Mouse (Mus musculus) kidney, adult 8-10 months (tissue): ENCODE measurements around the gene Tcf12.
A peak's percentile ranks its signal among the peaks of the same experiment; 100 is the strongest.

Source experiments
- DNase-seq, 2 experiments: peaks; one replicate each; pipeline ENCODE4 v3.0.0; 2022

Tcf12 gene

GRCm38 (mm10) chr9:71895931-71896724 lies 215.5 kb downstream of the Tcf12 start:
- peak in 1 of 2 experiments; percentile 6 for DNase-seq

DNA sequence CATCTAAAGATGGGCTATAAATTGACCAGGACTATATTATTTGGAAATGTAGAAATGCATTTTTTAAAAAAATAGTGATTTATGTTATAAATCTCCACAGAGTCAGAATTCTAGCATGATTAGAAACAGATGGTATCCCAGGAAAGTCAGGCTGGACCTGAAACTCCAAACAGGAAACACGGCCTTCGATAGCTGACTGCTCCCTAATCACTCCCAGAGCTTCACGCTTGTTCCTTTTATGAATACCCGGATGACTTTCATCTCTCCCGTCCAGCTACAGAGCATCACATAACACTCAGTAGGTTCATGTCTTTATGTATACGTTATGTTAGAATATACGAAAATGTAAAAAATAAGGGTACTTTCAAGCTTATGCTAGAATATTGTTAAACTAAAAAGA lies 216.4 kb downstream of the Tcf12 start:
- no peak for DNase-seq

GRCm38 (mm10) chr9:71894943-71895286 lies 216.8 kb downstream of the Tcf12 start:
- no peak for DNase-seq

GRCm38 (mm10) chr9:71894246-71894942 lies 217.3 kb downstream of the Tcf12 start:
- DNase-seq: no peak

DNA sequence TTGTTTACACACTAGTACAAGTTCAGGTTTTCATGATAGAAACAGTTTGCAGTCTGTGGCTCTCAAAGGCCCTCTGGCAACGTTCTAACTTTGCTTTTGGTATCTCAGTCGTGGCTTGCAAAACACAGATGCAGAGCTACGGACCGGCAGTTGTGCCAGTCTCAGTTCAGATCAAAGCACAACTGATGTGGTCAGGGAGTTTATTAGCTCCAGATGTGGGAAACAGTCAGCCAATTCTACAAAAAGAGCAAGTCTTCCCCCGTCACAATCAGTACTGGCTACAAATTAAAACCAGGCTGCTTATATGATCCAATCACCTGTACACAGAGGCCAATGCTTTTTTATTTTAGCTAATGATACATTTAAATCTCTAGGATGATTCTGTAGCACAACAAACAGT lies 223.2 kb downstream of the Tcf12 start:
- no peak for DNase-seq

GRCm38 (mm10) chr9:71880629-71881028 lies 231.0 kb downstream of the Tcf12 start:
- no peak for DNase-seq

- no peak for DNase-seq
Observed at GRCm38 (mm10) chr9:71879972-71880371, 231.7 kb downstream of the Tcf12 start.

DNA sequence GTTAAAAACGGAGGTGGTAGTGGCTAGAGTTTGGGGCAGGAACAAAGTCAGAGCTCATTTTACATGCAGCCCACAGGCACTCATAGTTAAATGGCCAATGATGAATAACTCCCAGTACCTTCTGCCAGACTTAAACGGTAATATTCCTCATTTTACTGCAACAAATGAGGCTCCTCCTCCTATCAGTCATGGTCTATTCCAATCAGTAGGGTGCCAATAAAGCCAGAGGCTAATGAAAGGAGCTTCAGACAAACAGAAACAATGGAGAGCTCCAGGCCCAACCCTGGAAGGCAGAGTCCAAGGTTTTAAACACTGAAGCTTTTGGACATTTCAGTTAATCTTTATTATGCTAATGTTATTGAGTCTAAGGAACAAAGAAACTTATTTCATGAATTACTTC lies 232.3 kb downstream of the Tcf12 start:
- DNase-seq: no peak

DNA sequence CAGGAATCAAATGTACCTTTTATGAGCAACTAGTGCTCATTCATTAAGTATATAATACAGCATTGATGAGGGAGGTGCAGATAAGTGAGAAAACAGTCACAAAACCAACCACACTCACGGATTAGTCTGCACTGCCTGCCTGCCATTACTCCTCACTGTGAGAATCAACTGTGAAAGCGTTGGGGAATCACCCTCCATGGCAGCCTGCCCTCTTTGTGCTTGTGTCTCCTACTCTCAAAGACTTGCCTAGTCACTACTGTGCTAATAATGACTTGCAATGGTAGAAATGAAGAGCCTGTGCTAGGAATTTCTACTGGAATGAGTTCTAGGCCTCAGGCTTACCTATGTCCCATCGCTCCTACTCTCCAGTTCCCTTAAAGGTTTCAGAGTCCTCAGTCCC lies 233.8 kb downstream of the Tcf12 start:
- no peak for DNase-seq

DNA sequence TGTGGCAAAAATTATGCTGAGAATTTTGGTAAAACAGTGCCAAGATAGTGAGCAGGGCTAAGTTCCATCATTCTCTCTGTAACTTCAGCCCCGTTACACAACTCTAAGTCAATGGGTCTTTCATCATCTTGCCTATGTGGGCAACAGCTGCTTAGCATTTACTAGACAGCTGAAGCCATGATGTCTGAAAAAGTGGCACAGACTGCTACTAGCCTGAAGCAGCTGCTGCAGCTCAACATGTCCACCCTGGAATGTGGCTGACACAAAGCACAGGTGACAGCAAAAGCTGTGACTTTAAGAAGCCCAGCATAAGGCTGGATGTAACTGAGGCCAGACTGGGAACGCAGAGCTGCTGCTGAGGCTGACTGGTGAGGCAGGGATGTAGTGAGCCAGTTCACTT lies 236.9 kb downstream of the Tcf12 start:
- no peak for DNase-seq

DNA sequence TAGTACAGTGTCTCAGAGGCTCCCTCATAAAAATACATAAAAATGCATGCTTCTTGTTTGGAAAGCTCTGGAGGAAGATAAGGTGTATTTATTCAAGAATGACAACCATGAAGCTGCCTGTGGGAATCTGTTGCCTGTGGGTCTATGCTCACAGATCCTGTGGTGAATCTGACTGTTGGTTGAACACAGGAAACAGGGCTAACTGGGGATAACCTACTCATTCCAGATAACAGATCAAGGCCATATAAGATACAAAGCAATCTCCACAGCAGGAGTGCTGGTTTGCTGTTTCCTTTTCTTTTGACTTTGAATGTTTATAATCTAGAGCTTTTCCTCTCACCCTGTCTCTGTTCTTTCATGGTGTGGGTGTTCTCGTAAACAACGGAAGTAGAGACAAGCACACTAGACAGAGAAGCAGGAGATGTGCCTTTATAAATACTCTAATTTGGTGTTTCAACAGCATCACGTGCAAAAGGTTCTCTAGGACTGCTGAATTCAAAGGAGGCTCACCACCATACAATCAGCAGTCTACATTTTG lies 237.6 kb downstream of the Tcf12 start:
- no peak for DNase-seq

DNA sequence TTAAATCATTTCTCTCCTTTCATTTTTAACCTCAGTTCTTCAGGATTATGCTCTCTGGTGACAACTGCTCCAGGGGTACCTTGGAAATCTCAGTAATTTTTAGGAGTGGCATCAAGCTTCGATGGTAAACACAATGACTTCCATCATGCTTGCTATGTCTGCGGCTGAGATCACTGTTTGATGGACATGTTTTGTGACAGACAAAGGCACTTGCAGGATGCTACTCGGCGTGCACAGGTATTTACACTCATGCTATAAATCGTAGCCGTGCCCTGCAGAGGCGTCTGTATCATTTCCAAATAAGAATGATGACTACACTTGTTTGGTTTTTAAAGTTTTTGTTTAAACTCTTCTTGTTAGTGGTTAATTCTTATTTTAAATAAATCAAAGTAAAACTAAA lies 248.3 kb downstream of the Tcf12 start:
- DNase-seq: no peak

DNA sequence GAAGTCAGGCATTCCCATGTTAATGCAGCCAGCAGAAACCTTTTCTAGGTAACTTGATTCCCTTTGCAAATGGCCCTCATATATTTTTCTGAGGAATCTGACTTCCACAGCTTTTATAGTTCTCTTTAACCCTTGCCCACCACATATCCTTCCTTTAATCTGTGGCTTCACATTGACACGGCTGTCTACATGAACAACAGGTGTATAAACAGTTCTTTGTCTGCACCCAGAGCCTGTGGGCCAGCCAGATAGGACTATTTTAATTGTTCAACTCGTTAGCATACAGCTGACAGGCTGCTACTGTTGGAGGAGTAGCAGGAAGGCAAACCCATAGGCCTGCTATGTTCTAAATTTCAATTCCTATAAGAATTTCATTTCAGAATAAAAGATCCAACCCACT lies 250.0 kb downstream of the Tcf12 start:
- no peak for DNase-seq

GRCm38 (mm10) chr9:71857926-71858325 lies 253.7 kb downstream of the Tcf12 start:
- DNase-seq: no peak

- DNase-seq: no peak
Observed at GRCm38 (mm10) chr9:71853904-71854303, 257.8 kb downstream of the Tcf12 start.

DNA sequence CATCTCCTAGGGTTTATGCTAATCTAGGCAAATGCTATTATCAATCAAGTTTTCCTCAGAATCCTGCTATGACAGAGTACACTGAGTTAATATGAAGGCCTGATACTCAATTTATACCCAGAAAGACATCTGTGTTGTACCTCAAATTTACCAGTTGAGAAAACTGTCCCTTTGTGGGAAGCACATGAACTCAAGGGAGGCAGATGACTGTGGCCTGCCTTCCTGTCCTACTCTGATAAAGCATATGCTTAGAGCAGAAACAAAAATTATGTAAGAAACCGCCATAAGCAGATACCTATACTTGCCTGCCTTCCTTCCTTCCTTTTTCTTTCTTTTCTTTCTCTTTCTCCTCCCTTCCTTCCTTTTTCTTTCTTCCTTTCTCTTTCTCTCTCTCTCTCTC lies 261.4 kb downstream of the Tcf12 start:
- no peak for DNase-seq

- no peak for DNase-seq
Observed at GRCm38 (mm10) chr9:71848392-71848791, 263.3 kb downstream of the Tcf12 start.

DNA sequence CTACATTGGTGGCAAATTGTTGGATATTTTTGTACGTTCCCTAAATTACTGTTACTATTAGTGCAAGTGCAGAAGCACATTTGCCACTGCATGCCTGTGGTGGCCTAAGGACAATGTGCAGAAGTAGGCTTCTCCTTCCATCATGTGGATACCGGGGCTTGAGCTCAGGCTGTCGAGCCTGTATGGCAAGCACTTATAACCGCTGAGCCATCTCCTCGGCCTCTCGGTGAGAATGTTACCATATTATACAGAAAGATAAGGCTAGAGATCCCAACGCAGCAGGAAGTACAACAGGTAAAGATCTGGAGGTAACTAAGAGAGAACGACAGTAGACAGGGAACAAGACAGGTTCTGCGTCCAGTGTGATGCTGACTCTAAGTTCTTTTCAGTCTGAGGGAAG lies 263.8 kb downstream of the Tcf12 start:
- DNase-seq: no peak

DNA sequence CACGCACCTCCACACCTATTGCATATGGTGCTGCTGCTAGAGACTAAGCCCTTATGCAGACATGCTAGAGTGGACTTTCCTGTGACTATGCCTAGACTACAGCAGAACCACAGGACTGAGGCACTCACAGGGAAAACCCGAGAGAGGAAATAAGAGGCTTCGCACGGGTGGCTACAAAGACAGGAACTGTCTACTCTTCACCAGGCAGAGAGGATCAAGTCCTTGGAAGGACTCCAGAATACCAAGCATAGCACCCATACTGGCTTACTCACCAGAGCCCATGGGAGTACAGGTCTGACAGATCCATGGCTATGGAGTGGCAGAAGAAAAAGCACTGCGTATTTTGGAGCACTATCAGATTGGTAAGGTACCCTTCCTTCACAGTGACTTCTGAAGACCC lies 269.8 kb downstream of the Tcf12 start:
- no peak for DNase-seq

- DNase-seq: no peak
Observed at GRCm38 (mm10) chr9:71837366-71837765, 274.3 kb downstream of the Tcf12 start.

DNA sequence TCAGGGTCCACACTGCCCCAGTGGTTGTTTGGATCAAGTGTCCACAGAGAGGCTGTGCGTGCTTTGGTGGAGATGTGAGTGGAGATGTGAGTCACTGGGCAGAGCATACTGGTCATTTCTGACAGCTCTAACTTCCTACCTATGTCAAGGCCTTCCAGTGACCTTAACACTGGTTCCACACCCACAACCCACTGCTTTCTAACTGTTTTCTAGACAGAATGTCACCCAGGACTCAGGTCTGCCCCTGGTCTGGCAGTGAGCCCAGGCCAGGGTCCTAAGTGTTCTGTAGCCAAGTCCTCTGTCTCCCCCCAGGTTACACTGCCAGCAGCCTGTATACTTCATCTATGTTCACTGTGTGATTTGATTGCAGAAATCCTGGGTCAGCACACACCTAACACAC lies 275.3 kb downstream of the Tcf12 start:
- no peak for DNase-seq

GRCm38 (mm10) chr9:71835203-71835815 lies 276.4 kb downstream of the Tcf12 start:
- DNase-seq: no peak

- DNase-seq: no peak
Observed at GRCm38 (mm10) chr9:71834707-71835106, 277.0 kb downstream of the Tcf12 start.
